Comparison of ENCODE assay signal across 9 mouse cellular contexts in the genomic region with DNA sequence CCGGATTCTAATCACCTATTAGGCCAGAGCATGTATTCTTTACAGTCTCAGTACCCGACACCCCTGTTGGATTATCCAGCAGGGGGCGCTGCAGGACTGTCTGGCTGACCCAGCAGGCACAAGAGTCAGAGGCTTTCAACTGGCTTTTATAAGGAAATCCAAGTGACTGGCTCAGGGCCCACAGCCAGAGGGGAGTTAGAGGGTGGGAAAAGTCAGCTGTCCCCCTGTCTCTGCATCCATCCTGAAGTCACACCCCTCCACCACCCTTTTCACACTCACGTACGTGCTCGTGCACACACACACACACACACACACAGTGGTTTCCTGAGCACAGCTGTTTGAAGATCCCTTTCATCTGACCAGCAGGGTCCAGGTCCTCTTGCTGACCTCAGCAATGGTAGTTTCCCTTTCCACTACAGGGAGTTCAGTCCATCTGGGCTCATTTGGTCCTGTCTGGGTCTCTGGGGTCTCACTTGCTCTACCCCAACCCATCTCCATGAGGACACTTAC. TPM values are rescaled to one million over a fixed set of nuclear protein-coding genes. Genes with fewer than 3 reads are reported as not detected.
DNase-seq lines count a peak whose midpoint lies in the region; ATAC-seq and TF ChIP-seq lines count a peak whose summit lies in the region.
"Had no signal": no experiment of that assay in that cellular context is flagged by ENCODE, and none has a peak within 500 bp of the region (broad histone marks: within the 10 kb centered on the region; RNA-seq: fewer than 3 reads in every experiment).

No protein-coding gene starts in this region.

- H3K4me1 ChIP-seq in hindbrain, postnatal 0 days (ENCODE audit: insufficient read depth, low read length), result no peaks in the 10 kb centered on the region
- peaks cover 74% of the 10 kb centered on the region for H3K4me1 ChIP-seq in megakaryocyte, embryonic 14.5 days

- no peak overlapping the region for H3K4me3 ChIP-seq in hindbrain, postnatal 0 days (ENCODE audit: low read length)
- H3K4me3 ChIP-seq in left cerebral cortex, adult 2 months, result no peak overlapping the region
- peak overlapping the region; percentile 72 for H3K4me3 ChIP-seq in megakaryocyte, embryonic 14.5 days (replicated peaks)

- no peaks in the 10 kb centered on the region for H3K27me3 ChIP-seq in hindbrain, postnatal 0 days (ENCODE audit: insufficient read depth, low read length)
- H3K27me3 ChIP-seq in megakaryocyte, embryonic 14.5 days (replicated peaks), result peaks cover 14% of the 10 kb centered on the region

- DNase-seq in NIH3T3 (ENCODE audit: low read depth), result peak; percentile 90
- DNase-seq in cerebellum, adult 9-11 months, result peak; percentile 91
- peak; percentile 91 to 96 for DNase-seq in frontal cortex, postnatal 25 days (ENCODE audit: low spot score in 2 of 2)
- DNase-seq in hindbrain, postnatal 0 days (ENCODE audit: low spot score), result peak; percentile 92
- peak; percentile 87 to 93 for DNase-seq in left cerebral cortex, adult 2 months (ENCODE audit: extremely low spot score in 1 of 2, low spot score in 2 of 2)
- peak; percentile 82 for DNase-seq in right cerebral cortex, postnatal 25 days
- DNase-seq in urinary bladder, postnatal 36 days (ENCODE audit: low spot score in 2 of 2), result peak; percentile 87 to 89

- intact Hi-C loops in left cerebral cortex, adult 2 months (cut with DNase I), result loop anchor here (1.0 to 10.0 kb wide), 3 partner anchors 65 to 242 kb away; no protein-coding TSS in a partner anchor

- H3K27ac ChIP-seq in hindbrain, postnatal 0 days, result no peak overlapping the region
- no peak overlapping the region for H3K27ac ChIP-seq in left cerebral cortex, adult 2 months
- H3K27ac ChIP-seq: macrophage had no signal

- WGBS in hindbrain, postnatal 0 days, result 20% methylated on average over 6 of the region's 6 CpGs

- peak; percentile 68; the same call in 1 of the 2 replicates for ATAC-seq in hindbrain, postnatal 0 days

- H3K9me3 ChIP-seq in hindbrain, postnatal 0 days (ENCODE audit: low read length), result no peaks in the 10 kb centered on the region
- H3K9me3 ChIP-seq in megakaryocyte, embryonic 14.5 days, result no peaks in the 10 kb centered on the region

- H3K36me3 ChIP-seq in hindbrain, postnatal 0 days (ENCODE audit: insufficient read depth, low read length), result no peaks in the 10 kb centered on the region
- H3K36me3 ChIP-seq in megakaryocyte, embryonic 14.5 days (replicated peaks; ENCODE audit: low read length), result no peaks in the 10 kb centered on the region

- no peak overlapping the region for H3K9ac ChIP-seq in hindbrain, postnatal 0 days (replicated peaks; ENCODE audit: low read length)

- no peak overlapping the region for H3K4me2 ChIP-seq in hindbrain, postnatal 0 days (ENCODE audit: low read depth, low read length)

- peak; percentile 94 for TF ChIP-seq CTCF in hindbrain, postnatal 0 days (IDR thresholded peaks at IDR 0.05; ENCODE audit: low read depth)
- peak; percentile 99 for TF ChIP-seq CTCF in left cerebral cortex, adult 2 months (IDR thresholded peaks at IDR 0.05)

RNA-seq across cellular contexts. Expression of gene Gpr142, which starts 14.1 kb away (rescaled TPM):
- total RNA-seq in hindbrain, postnatal 0 days (2014; rRNA removed), result 0.58 TPM in 1 of 2 replicates, not detected in the other
- polyA plus RNA-seq in hindbrain, postnatal 0 days (2015; fragmentation: Nextera tagmentation; extraction: Ambion mirVana), result not detected in 2 replicates
- total RNA-seq in left cerebral cortex, adult 2 months (2021), result not detected
- polyA plus RNA-seq in megakaryocyte, embryonic 14.5 days (2012; ENCODE audit: insufficient read depth, low replicate concordance), result not detected in 2 replicates
- polyA plus RNA-seq: macrophage had no signal

RNA-seq across cellular contexts. Expression of gene Btbd17, which starts 17.0 kb away (rescaled TPM):
- 84.6 and 94.0 TPM in 2 replicates for total RNA-seq in hindbrain, postnatal 0 days (2014; rRNA removed)
- polyA plus RNA-seq in hindbrain, postnatal 0 days (2015; fragmentation: Nextera tagmentation; extraction: Ambion mirVana), result 30.4 and 31.1 TPM in 2 replicates
- 10 to 100 TPM; 29.5 to 29.8 TPM for total RNA-seq in left cerebral cortex, adult 2 months (2021)
- polyA plus RNA-seq in megakaryocyte, embryonic 14.5 days (2012; ENCODE audit: insufficient read depth, low replicate concordance), result 0.04 TPM in 1 of 2 replicates, not detected in the other
- polyA plus RNA-seq: macrophage had no signal

RNA-seq across cellular contexts. Expression of gene Gprc5c, which starts 38.2 kb away (rescaled TPM):
- total RNA-seq in hindbrain, postnatal 0 days (2014; rRNA removed), result 12.8 and 14.1 TPM in 2 replicates
- polyA plus RNA-seq in hindbrain, postnatal 0 days (2015; fragmentation: Nextera tagmentation; extraction: Ambion mirVana), result 7.5 and 7.8 TPM in 2 replicates
- total RNA-seq in left cerebral cortex, adult 2 months (2021), result 1 to 10 TPM; 4.0 to 5.4 TPM
- polyA plus RNA-seq in megakaryocyte, embryonic 14.5 days (2012; ENCODE audit: insufficient read depth, low replicate concordance), result 3.2 and 4.8 TPM in 2 replicates

RNA-seq across cellular contexts. Expression of gene Kif19a, which starts 47.6 kb away (rescaled TPM):
- total RNA-seq in hindbrain, postnatal 0 days (2014; rRNA removed), result 7.4 and 13.5 TPM in 2 replicates
- 0.99 and 1.6 TPM in 2 replicates for polyA plus RNA-seq in hindbrain, postnatal 0 days (2015; fragmentation: Nextera tagmentation; extraction: Ambion mirVana)
- total RNA-seq in left cerebral cortex, adult 2 months (2021), result 1 to 10 TPM; 3.2 to 3.6 TPM
- 2.7 and 4.2 TPM in 2 replicates for polyA plus RNA-seq in megakaryocyte, embryonic 14.5 days (2012; ENCODE audit: insufficient read depth, low replicate concordance)
